Mouse (Mus musculus) spleen, postnatal 10 days (tissue): Measurements from ENCODE around the gene Rab5b.
"Not testable (repeated sequence)": the region's sequence is repeated elsewhere in the genome, so short reads cannot be mapped to it uniquely, and the experiment has no call there.

Source experiments
- DNase-seq, 2 experiments: peaks; one replicate each; pipeline ENCODE4 v3.0.0; 2021 to 2022; ENCODE audit warnings: low spot score in 2 of 2

Gene Rab5b

DNA sequence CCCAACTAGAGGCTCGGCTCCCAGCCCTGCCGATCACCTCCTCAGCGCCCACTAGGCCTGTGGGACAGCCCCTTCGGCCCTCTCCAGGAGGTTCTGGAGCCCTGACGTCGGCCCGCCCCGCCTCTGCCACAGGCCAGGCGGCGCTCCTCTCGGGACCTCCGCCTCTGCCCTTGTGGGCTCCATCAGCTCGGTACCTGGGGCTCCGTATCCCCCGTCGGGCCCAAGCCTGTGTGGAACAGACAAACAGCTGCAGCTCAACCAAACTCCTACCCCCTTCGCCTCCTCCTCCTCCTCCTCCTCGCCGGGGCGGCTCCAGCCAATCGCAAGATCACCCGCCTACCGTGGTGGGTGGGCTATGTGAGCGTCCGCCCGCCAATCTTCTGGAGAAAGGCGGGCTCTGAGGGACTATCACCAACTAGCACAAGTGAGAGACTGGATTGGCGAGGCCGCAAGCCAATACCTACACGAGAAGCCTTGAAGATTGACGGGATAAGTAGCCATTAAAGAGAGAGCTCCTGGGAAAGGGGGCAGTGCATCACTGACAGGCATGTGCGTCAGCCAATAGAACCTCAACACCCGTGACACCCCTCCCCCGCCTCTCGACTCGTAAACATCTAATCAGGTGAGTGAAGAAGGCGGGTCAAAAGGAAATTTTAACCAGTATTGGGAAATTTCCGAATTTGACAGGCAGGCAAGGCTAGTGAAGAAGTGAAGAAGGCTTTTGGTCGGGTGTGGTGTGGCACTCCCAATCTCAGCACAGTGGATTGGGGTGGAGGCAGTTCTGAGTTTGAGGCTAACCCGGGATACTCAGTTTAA is at the start of gene Rab5b:
Rab5b (minus strand) TSS at position 273 of the 816 bp plus-strand sequence.
- peak; percentile 96 to 97 for DNase-seq

DNA sequence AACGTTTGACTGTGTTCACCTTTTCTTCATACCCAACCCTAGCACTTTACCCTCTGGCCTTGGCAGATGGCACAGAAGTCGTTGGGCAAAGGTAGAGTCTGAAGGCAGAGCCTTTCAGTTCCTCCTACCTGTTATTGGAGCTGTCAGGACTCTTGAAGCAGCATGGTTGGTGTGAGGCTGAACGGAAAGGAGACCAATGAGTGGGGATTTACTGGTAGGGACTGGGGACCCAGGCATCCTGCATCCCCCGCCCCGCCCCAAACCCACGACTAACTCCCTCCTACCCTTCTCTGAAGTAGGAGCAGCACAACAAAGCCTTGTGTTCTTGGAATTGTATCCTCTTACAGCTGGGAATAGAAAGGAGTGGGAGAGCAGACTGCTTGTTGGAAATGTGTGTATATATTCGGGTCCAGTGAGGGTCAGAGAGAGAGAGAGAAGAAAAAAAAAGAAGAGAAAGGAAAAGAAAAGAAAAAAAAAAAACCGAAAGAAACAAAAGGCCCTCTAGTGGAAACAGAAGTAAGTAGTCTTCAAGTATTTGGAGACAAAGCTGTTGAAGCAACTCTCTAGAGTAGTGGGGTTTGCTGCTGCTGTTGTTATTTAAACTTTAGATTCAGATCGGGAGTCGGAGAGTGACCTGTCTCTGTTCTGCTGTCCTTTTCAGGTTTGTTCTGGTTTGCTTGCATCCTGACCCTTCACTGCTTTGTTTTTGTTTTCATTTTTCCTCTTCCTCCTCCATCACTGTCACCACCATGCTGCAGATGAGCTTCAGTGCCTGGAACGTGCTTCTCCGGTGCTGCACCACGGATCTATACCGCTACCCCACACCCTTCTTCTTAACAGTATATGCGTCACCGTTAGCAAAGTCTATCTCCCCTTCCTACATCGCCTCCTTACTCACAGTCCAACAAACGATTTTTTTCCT is 48.9 kb upstream of the Rab5b start, which contains the start of gene Dgka:
Dgka (minus strand) TSS at position 176 of the 922 bp plus-strand sequence.
- peak; percentile 37 to 67 for DNase-seq

DNA sequence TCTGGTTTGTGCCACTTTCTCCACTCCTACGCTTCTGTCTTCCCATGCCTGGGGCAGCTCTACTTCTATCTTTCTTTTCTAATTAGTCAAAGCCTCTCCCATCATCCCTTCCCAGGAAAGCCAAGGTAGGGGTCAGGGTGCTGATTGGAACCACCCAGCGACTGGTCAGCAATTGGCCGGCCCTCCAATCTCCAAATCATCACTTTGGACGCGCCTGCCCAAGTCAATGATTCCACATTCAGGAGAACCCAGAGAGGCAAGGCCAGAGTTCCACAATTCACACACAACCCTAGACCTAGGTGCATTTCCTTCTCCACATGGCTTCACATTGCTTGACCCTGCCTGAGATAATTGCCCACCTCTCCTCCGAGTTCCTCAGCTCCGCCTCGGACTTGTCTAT is 48.1 kb upstream of the Rab5b start:
- peak; percentile 16 to 22 for DNase-seq

DNA sequence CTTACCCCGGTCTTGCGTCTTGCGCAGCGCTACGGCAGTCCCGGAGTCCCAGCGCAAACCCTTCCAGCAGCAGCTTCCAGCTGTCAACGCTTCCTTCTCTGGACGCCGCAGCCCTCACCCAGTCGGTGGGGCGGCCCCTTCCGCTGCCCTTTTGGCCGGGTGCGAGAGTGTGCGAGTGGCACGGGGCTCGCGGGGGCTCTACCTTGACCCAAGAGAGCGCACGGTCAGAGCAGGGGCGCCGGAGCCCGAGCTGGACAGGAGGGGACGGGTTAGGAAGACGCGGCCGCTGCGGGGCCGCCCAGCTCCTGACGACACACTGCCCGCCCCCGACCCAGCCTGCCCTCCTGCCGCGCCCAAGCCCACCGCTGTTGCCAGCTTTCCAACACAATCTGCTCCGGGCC is 47.7 kb upstream of the Rab5b start:
- peak; percentile 48 to 56 for DNase-seq

DNA sequence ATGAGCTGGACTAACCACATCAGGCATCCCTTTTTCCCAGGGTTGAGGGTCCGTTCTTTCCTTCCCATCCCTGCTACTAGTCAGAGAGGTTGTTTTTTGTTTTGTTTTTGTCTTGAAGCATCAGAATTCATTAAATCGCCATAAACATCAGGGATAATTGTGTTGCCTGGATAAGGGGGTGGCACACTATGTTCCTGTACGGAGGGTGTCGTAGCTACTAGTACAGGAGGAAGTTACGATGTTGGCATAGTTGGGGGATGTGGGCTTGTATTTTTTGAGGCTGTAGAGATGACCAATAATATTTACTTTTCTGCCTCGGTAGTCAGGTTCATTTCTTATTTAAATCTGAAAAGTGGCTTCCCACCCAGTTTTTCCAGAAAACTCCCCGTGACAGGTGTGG is 47.2 kb upstream of the Rab5b start:
- DNase-seq: no peak

DNA sequence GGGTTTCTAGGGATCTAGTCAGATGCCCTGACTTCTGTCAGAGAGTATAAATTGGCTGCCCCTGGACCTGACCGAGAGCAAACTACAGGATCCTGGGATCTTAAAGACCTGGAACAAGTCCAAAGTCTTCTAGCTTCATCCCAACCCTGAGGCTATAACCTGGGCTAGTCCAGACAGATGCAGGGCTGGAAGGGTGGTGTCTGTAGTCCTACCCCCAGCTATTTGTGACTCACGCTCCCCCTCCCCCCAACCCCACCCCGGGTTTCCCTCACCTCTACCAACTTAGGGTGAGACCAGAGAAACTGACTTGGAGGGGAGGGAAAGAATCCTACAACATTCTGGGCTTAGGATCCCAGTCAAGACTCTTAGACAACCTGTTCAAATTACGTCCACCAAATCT is 46.6 kb upstream of the Rab5b start:
- no peak for DNase-seq

DNA sequence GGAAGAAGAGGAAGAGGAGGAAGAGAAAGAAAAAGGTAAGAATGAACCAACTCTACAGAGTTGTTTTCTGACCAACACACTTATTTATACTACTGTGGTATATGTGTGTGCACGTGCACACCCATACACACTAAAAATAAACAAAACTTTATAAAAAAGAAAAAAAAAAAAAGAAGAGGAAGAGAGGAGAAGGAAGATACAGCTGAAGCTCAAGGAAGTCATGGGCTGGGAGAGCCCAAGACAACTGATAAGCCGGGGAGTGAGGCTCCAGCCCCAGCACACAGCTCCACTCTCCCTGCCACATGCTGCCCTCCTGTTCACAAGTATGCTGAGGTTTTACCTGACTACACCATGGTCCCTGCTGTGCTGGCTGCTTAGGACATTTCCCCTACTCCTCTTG is 44.2 kb upstream of the Rab5b start:
- DNase-seq: no peak

DNA sequence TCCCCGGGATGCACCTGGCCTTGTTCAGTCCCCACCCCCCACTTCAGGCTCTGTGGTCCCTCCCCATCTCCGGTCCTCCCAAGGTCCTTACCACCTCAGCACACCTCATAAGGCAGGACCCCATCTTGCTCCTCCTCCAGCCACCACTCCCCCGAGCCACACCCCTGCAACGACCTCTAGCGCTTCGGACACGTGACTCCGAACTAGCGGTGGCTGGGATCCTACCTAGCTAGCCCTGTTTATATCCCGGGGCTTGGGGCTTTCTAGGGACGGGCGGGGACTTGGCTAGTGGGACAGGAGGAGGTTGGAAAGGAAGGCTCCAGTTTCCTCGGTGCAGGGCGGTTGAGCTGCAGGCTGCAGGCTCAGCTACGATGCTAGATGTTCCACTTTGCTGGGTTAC is 41.4 kb upstream of the Rab5b start:
- peak in 1 of 2 experiments; percentile 21 for DNase-seq

DNA sequence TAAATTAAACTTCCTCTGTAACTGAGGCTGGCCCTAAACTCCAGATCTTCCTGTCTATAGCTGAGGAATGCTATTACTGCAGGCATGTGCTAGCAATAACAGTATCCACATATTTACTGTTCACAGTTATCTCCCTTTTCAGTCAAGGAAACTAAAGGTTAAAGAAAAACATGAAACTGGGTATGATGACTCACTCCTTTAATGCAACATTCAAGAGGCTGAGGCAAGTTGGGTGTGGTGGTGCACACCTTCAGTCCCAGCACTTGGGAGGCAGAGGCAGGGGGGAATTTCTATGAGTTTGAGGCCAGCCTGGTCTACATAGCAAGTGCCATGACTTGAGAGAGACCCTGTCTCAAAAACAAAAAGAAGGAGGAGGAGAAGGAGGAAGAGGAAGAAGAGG is 35.9 kb upstream of the Rab5b start:
- no peak for DNase-seq

DNA sequence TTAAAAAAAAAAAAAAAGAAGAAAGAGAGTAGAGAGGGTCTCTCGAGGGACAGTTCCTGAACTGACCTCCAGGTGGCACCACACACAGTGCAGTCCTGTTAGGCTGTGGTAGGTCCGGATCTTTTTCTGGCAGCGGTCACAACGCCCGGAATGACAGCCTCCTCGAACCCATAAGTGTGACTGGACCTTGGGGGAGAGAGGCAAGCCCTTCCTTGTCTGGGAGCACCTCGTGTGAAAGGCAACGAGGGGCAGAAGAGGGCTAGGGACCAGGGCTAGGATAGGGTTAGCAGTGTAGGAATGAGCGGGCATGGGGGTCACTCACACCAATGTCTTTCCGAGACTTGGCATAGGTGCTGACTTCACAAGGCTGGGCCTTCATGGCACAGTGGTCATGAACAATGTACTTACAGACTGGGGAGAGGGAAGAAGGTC is 35.0 kb upstream of the Rab5b start:
- peak; percentile 61 to 85 for DNase-seq

DNA sequence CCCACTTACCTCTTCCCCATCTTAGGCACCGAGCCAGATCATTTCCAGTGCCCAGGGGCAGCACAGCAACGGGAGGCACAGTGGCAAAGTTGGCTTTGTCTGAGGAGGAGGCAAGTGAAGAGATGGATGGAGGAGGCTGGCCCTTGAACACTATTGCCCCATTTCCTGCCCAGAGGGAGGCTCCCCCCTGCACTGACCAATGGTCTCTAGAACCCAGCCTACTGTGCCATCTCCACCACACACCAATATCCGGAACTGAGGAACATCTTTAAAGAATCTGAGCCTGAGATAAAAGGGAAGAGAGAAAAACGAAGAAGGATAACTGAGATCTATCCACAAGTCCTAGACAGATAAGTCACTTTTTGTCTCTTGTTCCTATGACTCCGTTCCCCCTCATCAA is 32.0 kb upstream of the Rab5b start:
- DNase-seq: no peak

DNA sequence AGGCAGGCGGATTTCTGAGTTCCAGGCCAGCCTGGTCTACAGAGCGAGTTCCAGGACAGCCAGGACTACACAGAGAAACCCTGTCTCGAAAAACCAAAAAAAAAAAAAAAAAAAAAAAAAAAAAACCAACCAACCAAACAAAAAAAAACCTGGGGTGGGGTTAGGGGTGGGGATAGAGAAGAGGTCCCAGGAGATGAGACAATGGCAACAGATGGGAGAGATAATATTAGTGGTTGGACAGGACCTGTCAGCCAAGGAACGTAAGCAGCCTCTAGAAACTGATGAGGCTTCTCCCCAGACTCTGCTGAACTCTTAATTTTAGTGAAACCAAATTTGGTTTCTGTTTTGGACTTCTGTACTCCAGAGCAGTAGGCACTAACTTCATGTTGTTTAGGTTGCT is 29.4 kb upstream of the Rab5b start:
- not testable (repeated sequence) for DNase-seq

DNA sequence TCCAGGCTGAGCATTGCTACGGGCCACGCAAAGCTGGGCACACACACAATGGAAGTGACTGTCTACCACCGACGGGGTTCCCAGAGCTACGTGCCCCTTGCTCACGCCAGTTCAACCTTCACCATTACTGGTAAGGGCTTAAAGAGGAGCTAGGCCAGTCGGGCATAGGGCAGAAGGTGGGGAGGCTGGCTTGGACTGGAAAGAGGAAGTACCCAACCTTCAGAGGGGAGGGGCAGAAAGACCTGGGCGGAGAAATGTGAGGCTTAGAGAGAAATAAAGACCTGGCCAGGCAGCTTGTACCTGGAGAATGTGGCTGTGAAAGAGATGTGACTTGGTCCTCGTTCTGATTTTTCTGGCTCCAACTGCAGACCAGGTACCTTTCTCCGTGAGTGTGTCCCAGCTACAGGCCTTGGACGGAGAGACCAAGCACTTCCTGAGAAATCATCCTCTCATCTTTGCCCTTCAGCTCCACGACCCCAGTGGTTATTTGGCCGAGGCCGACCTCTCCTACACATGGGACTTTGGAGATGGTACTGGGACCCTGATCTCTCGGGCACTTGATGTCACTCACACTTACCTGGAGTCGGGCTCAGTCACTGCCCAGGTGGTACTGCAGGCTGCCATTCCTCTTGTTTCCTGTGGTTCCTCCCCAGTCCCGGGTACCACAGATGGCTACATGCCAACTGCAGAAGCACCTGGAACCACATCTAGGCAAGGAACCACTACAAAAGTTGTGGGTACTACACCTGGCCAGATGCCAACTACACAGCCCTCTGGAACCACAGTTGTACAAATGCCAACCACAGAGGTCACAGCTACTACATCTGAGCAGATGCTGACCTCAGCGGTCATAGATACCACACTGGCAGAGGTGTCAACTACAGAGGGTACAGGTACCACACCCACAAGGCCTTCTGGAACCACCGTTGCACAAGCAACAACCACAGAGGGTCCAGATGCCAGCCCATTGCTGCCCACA is 19.8 kb upstream of the Rab5b start:
- DNase-seq: peak; percentile 18 to 61

DNA sequence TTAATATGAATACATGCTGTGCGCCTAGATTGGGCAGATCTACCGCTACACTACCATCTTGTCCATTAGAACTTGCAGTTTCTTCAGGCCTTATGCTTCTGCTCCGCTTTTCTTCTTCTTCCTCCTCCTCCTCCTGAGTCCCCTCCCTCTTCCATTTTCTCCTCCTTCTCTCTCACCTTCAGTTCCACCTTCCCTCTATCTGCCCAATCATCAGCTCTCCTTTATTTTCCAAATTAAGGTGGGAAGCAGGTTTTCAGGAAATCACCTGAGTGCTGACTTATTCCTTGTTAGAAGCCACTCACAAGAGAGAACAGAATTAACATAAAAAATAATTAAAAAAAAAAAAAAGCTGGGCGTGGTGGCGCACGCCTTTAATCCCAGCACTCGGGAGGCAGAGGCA is 15.3 kb upstream of the Rab5b start:
- DNase-seq: not testable (repeated sequence)

DNA sequence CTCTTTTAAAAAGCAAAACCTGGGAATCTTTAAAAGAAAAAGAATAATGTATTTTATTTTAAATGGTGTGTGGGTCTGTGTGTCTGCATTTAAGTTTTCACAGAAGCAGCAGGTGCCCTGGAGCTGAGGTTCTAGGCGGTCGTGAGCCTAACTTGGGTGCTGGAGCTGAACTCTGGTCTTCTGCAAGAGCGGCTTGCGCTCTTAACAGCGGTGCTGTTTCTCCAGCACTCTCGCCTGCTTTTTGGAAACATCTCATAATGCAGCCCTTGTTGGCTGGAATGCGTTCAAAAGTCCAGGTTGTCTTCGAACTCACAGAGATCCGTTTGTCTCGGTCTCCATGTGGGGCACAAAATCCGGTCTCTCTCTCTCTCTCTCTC is 9.2 kb upstream of the Rab5b start:
- DNase-seq: peak; percentile 34 to 40

DNA sequence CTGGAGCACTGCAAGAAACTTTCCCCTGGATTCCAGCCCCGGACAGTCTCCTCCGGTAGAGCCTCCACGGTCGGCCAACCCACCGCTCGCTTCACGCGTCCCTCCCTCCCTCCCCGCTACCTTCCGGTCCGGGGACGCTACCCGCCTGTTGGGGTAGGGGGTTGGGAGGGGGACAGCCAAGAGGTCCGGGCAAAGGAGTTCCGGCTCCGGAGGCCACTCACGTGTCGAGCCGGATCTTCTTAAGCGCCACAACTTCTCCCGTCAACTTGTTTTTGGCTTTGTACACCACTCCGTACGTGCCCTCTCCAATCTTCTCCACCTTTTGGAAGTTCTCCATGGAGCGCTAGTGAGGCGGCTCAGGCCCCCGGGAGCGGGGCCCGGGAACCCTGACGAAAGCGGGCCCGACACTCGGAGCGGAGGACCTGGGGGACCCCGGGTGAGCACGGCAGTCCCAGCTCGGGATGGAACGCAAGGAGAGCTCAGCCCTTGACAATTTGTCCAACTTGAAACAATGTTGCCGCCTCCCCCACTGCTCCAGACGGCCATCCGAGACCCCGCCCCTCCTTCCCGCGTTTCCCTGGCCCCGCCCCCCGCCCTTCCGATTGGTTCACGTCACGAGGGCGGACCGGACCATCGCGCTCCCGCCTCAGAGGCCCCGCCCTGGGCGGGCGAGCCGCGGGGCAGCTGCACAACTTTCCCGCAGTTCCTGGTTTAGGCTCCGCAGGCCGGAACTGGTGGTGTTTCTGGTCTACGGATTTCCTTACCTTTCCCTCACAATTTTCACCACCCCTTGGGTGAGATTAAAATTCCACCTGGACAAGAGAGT is 8.6 kb upstream of the Rab5b start, which contains the start of gene Cdk2:
Cdk2 (minus strand) TSS at position 541 of the 826 bp plus-strand sequence.
- DNase-seq: peak; percentile 84 to 95

DNA sequence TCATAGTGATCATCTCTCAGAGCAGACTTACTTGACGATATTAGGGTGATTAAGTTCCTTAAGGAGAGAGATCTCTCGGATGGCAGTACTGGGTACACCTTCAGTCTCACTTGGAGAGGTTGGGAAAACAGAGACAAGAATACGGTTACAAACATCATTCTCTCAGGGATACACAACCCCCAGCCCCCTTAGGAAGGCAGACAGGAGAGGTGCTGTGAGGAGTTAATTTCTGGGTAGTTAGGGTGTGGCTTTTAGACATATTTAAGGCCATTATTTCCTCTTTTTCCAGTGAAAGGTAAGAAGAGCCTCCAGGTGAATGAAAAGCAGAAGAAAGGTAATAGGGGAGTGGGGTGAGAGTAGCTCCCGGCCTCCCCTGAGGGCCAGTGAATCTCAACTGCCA is 7.8 kb upstream of the Rab5b start, which contains the start of gene Pmel:
Pmel (plus strand) TSS at position 301 of the 400 bp plus-strand sequence.
- DNase-seq: peak in 1 of 2 experiments; percentile 32

DNA sequence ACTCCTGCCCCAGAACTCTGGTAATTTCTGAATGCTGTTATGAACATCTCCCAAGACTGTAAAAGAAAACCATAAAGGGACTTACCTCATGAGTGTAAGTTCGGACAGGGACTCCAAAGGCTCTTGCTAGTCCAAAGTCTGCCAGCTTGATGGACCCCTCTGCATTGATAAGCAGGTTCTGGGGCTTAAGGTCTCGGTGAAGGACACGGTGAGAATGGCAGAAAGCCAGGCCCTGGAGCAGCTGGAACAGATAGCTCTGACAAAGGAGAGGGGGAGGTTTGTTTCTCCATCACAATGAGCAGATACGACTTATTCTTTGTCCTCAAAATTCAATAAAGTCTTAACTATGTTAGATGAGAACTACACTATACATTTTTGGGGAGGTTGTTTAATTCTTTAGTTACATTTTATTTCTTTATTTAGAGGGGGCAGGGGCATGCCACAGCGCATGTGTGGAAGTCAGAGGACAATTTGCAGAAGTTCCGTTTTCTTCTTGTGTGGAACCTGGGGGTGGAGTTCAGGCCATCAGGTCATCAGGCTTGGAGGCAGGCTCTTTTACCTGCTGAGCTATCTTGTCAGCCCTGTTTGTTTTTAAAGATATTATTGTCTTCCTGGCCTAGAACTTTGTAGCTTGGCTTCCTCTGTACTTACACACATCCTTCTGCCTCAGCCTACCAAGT is 6.4 kb upstream of the Rab5b start:
- DNase-seq: no peak

DNA sequence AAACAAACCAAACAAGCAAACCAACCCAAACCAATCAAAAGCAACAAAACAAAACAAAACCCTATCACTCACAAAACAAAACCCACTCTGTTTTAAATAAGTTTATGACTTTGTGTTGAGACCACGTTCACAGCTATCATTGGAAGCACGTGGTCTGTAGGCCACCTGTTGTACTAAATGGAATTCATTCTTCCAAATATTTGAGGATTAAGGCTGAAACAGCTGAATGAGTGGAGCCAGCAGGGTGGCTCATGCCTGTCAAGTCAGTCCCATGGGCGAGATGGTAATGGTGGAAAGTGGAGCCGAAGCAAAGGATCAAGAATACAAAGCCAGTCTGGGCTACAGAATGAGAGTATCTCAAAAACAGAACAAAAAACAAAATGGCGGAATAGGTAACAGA is 4.6 kb upstream of the Rab5b start:
- DNase-seq: no peak

DNA sequence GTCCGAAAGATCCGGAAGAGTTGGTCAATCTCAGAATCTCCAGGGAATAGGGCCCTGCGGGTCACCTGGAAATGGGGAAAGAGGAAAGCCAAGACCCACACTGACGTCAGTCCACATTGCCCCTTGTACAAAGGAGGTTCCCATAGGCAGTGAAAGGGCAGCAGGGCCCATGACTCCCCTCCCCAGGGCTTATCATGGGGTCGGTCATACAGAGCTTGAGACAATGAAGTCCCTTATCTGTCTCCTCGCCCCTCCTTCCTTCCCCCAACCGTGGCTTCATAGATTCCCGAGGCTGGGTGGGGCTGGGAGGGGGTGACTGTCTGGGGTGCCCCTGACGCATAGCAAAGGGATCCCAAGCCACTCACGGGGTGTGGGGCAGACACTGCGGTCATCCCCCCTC is 3.5 kb upstream of the Rab5b start:
- DNase-seq: no peak
